Mouse (Mus musculus) gonadal fat pad, adult 2 months (tissue): Measurements from ENCODE around the gene Ctps2. TPM values are rescaled to one million over a fixed set of nuclear protein-coding genes. Genes with fewer than 3 reads are reported as not detected.
"Not testable (repeated sequence)": the region's sequence is repeated elsewhere in the genome, so short reads cannot be mapped to it uniquely, and the experiment has no call there.

Experiments used
- DNase-seq: peaks from one replicate; pipeline ENCODE4 v3.0.0-alpha.2; 2012; ENCODE audit warnings: low read depth
- polyA plus RNA-seq: library from polyadenylated mRNA; depleted of rRNA; stranded (reverse); fragments of >200 nt; gene quantifications from 2 replicates; pipeline ENCODE4 v1.2.3, GENCODE M21; 2012; rRNA removed

The Ctps2 gene
- polyA plus RNA-seq = 24.7 and 29.0 TPM in 2 replicates

DNA sequence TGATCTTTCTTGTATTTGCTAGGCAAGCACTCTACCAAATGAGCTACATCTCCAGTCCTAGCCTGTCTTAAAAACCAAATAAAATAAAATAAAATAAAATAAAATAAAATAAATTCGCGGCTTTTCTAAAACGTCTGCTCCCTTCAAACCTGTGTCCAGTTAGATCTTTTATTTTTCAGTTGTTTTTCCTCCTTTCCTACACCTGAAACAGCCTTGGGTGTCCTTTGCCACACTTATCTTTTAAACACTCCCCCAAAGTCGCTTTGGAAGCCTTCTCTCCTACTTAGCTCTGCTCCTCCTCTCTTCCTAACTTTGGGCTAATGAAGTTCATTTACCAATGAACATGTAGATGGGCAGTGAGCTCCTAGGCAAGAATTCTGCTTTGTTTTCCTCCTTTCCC lies at the start of gene Ctps2:
Gene Ctps2 (plus strand): TSS at position 301 of the 400 bp plus-strand sequence.
- no peak for DNase-seq

DNA sequence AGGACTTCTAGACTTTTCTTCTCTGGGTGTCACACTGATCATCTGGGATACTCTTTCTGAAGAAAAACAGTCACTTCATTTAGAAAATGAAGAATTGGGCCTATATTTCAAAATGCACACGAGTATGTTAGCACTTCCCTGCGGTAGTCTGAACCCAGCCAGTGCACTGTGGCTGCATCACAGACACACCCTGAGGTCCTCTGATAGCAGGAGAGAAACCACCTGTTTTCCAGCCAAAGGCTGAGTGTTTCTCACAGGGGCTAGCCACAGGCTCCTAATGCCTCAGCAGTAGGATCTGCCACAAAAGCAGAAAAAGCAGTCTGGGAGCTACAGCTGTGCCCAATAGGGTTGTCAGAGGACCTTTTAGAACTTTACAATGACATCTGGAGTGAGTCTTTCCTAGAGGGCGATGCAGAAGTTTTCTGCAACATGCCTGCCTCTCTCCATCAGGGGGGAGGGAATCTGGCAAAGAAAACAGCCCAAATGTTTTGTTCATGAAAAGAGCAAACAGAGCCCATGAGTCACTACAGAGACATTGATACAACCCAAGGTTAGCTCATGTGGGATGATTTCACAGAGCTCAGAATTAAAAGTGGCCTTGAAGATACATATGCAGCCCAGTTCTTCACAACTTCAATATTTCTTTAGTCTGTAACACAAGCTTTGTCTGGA lies 32.6 kb upstream of the Ctps2 start:
- DNase-seq = no peak

DNA sequence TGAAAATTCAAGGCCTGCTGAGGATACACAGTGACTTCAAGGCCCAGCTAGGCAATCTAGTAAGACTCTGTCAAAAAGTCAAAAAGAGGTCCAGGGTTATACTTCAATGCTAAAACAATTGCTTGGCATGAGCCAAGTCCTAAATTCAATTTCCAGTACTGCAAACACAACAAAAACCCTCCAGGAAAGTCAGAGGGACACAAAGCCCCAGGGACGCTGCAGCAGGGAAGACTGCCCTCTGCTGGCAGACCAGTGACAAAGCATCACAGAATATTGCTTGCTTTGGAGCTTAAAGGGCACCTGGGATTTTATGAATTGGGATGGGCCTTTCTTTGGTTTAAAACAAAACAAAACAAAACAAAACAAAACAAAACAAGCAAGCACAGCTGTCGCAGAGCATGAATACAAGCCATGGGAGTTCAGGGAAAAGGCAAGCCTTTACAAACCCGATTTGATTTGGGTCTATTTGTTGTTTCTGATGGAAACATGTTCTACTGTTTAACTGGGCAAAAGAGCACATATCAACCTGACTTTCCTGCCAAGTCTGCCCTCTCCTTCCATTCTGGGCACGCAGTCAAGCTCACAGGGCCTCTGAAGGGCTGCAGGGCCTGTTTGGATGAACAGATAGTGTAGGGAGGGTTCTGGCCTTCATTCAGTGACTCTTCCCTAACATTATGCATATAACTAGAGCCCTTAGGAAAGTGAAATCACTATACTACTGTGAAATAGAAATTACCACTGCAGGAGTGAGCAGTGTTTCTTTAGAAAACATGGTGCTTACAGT lies 29.1 kb upstream of the Ctps2 start:
- no peak for DNase-seq

DNA sequence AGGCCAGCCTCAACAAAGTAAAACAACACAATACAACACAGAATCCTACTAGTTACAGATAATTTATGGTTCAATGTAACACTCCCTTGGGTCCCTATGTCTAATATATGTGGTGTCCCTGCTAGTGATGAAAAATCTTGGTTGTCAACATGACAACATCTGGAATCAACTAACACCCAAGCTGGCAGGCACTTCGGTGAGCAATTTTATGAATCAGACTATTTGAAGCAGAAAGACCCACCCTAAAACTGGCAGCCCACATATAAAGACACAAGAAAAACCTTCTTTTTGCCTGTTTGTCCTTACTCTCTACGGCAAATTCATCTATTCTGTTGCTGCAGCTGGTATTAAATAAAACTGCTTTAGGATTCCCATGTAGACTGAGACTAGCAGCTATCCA lies 27.3 kb upstream of the Ctps2 start:
- no peak for DNase-seq

DNA sequence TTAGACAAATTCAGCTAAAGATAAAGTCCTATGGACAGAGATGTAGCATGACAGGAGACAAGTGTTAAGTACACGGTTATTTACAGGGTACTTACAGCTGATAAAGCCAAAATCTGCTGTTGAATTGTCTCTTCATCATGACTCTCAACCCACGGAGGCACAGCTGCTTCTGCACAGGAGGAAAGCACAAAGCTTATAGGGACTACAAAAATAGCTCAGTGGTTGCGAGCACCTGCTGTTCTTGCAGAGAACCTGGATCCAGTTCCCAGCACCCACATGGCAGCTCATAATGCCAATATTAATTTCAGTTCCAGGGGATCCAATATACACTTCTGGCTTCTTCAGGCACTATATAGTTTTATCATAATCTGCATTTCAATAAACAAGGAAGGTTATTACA lies 22.8 kb upstream of the Ctps2 start:
- DNase-seq = no peak

DNA sequence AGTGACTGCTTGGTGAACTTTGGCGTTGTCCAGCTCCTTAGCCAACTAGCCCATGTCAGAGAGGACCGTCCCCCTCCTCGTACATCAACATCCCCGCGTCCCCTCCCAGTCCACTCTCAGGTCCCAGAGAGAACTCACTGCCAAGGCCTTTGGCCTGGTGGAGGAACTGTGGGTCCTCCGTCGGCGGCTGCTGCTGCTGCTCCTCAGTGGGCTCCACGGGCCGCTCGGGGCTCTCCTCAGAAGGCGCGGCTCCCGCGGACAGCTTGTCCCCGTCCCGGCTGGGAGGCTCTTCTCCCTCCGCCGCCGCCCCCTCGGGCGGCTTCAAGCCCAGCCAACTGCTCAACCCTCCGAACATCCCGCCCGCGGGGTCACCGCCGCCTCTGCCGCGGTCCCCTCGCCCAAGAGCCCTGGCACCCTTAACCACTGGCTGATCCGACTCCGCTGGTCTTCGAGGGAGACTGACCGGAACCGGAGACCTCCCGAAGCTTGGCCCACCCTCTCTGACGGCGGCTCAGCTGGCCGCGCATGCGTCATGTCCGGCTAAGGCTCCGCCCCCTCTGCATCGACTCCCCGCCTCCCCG lies 13.0 kb upstream of the Ctps2 start, which contains the start of gene Syap1:
Gene Syap1 (minus strand): TSS at position 517 of the 581 bp plus-strand sequence.
- DNase-seq = no peak

DNA sequence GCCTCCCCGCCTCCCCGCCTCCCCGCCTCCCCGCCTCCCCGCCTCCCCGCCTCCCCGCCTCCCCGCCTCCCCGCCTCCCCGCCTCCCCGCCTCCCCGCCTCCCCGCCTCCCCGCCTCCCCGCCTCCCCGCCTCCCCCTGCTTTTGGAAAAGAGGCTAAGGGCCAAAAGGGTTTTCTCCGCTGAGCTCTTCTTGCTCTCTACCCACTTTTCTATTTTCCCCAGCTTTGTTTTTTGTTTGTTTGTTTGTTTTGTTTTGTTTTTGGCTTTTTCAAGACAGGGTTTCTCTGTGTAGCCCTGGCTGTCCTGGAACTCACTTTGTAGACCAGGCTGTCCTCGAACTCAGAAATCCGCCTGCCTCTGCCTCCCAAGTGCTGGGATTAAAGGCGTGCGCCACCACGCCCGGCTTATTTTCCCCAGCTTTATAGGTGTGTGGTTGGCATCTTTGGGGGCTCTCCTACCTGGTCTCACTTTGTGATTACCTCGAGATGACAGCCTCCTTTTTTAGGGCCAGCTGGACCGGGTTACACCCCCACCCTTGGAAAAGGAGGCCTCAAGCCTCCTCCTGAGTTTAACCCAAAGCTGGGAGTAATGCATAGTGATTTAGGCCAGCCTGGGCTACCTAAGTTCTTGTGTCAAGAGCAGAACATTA lies 12.3 kb upstream of the Ctps2 start:
- DNase-seq = not testable (repeated sequence)

DNA sequence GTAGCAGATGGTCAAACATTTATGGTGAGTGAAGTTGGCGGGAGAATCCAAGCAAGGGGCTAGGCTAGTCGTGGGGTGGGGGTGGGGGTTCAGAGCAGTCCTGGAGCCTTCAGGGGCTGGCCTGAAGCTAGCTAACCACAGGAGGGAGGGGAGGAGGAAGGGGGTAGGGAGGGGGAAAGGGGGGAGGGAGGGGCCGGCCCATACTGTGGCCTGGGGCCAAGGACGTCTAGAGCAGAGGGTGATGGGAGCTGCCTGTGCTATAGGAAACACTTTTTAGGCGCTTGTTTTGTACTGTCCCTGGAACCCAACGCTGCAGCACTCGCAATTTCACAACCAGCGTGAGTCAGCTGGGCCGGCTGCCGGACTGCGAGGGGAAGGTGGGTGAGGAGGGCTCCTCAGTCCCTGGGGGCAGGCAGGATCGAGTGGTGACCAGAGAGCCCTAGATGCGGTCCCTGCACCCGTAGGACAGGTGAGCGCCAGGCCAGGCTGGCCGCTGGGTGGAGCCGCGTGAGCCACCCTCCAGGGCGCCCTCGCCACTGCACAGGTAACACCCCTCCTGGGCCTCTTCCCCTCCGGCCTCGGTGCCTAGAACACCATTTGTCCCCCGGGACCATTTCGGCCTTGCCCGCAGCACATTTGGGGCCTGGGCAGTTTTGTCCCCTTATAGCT lies 467 bp downstream of the Ctps2 start:
- no peak for DNase-seq

DNA sequence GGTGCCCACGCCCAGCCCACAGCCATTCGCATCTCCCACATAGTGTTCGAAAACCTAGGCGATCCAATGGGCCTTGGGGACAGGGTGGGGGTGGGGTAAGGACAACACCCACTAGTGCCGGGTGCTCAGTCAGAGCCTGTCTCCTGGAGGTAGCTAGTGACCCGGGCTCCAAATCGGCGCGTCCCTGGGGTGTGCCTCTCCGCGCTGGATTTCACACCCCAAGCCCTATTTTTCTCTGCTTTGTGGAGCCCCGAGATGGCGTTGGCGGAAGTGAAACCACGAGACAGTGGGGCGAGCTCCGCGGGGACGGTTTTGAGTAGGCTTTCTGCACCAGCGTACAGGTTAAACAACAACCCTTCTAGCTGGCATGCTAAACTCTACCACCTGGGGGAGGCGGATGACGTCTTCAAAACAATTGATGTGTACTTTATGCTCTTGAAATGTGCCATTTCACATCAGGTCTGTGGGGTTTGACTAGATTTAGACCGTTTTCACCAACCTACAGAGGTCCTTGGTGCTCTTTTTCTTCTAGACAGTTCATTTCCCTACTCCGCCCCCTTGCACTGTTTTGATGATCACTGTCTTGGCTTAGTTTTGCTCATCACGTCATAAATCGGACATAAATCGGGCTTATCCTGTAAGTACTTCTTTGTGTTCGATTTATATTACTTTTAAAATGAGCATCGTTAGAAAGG lies 1.1 kb downstream of the Ctps2 start:
- DNase-seq = no peak

DNA sequence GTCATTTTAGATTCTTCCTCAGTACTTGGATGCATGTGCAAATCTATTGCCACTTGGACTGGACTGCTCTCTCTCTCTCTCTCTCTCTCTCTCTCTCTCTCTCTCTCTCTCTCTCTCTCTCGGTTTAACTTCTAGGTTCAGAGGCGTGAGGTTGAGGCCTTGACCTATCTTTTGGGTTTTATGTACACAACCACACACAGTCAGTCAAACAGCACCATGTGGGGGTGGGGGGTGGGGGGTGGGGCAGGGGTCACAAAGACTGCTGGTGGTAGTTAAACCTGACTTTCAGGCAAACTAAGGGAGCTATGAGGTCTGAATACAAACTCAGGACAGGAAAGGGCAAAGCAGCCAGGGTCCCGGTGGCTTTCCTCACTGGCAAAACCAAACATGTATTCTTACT lies 6.5 kb downstream of the Ctps2 start:
- no peak for DNase-seq

DNA sequence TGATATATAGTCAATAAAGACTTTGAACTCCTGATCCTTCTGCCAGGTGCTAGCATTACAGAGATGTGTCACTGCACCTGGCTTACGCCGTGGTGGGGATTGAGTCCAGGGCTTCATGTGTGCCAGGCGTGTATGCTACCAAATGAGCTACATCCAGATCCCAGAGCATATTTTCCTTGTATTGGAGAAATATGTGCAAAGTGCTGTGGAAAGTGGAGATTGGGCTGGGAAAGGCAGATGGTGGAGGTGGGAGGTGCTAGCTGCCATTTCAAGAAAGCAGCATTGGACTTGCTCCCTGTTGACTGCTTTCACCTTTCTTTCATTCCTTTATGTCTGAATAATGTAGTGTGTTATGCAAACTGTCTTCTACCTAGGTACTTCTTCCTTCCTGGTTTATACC lies 12.6 kb downstream of the Ctps2 start:
- DNase-seq = no peak

DNA sequence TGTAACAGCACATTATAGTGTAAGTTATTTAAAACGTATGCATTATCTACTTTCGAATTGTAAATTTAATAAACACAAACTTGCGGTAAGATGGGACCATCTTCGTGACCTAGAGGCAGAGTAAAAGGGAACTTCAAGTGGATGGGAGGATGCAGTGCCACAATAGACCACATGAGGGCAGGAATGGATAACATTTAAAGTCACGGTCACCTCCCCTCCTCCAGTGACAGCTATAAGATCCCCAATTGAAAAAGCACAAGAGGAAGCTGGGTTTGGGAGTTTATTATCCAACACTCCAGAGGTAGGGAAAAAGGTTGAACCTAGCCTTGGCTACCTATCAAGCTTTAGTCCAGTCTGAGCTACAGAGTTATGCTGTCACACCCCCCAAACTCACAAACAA lies 14.7 kb downstream of the Ctps2 start:
- no peak for DNase-seq

DNA sequence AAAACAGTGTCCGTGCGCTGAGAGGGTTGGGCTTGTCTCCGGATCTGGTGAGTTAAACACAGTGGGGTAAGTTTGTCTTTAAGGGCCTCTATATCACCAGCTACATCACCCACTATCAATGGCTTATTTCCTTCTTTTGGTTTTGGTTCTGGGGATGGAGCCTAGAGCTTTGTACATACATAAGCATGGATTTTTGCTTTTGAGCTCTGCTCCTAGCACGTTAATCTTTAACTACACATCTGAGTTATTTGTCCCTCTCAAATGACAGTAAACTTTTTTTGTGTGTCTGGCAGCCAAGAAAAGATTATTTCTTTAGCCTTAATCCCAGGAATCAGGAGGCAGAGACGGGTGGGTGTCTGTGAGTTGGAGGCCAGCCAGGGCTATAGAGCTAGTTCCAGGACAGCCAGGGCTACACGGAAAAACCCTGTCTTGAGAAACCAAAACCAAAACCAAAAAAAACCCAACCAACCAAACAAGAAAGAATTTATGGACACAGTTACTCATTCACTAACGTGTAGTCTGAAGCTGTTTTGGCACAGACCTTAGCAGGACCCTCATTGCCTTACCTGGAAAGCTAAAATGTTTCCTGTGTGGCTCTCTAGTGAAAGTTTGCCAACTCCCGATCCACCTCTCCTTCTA lies 20.6 kb downstream of the Ctps2 start:
- DNase-seq = no peak

DNA sequence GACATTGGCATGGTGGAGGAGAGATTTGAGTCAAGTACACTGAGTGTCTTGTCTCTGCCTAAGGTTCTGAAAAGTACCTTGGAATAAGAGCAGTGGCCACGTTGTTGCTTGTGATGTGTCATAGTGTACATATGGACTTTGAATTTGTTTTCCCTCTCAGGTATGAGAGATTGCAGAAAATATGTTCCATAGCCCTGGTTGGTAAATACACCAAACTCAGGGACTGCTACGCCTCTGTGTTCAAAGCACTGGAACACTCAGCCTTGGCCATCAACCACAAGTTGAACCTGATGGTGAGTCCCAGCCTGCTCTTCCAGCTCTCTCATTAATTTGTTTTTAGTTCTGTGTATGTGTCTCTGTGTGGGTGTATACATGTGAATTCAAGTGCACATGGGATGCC lies 30.4 kb downstream of the Ctps2 start:
- DNase-seq = no peak

DNA sequence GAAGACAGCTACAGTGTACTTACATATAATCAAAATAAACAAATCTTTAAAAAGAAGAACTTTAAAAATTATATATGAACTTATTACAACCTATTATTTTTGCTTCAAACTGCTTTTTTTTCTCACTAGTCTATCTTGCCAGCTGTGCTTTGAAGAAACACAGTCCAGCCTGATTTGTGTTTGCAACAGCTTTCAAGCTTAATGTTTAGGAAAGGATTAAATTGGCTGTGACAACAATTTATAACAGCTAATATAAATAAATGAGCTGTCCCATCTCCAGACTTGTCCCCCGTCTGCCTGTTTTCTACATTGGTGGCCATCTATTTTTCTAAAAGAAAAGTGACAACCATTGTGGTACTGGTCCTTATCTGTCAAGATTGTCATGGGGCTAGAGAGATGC lies 41.0 kb downstream of the Ctps2 start:
- no peak for DNase-seq

DNA sequence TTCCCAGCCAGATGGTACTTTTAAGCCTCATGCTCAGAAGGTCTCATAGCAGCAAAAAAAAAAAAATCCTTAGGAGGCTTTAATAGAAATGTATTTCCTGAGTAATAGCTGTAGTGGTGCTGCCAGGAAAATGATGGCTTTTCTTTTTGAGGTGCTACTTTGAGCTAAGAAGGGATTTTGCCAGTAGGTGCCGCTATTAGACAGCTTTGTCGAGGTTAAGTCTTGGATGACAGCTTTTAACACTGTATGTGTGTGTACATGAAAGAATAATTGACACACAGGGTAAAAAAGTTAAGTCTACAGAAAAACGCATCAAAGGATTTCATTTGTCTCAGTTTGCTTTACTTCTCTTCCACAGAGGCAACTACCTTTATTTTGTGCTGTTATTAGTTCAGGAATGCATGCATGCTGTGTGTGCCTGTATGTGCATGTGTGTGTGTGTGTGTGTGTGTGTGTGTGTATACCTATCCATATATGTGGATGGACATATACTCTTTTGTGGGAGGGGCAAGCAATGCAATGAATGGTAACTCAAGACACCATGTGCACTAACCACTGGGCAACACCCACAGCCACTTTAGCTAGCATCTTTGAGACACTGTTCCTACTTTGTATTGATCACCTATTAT lies 48.9 kb downstream of the Ctps2 start:
- no peak for DNase-seq

DNA sequence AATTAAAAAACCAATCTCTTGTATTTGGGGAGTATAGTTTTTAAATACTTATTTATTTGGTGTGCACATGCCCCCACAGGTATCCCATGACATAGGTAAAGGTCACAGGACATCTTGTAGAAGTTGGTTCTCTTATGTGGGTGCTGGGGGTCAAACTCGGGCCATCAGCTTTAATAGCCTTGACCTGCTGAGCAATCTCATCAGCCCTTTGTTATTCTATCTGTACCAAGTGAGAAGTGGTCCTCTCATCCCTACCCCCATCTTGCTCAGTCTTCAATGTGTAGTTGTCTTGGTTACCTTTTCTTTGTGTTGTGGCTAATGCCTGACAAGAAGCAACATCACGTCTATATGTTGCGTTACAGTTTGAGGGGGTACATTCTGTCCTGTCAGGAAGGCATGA lies 56.9 kb downstream of the Ctps2 start:
- no peak for DNase-seq

DNA sequence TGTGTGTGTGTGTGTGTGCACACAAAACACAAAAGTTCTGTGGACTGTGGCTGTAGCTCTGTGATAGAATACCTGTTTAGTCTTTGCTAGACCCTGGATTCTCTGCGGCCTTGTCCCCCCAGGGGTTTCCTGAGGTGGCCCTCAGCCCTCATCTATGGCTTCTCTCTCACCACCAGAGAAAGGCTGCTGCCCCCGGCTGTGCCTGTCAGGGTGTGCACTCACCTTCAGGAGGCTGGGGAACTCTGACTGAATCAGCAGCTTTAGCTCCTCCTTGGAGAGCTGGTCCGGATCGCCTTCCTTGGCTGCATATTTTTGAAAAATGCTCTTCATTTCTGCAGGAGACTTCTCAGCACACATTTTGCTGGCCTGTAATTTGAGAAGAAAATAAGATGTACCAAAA lies 62.8 kb downstream of the Ctps2 start:
- DNase-seq = no peak

DNA sequence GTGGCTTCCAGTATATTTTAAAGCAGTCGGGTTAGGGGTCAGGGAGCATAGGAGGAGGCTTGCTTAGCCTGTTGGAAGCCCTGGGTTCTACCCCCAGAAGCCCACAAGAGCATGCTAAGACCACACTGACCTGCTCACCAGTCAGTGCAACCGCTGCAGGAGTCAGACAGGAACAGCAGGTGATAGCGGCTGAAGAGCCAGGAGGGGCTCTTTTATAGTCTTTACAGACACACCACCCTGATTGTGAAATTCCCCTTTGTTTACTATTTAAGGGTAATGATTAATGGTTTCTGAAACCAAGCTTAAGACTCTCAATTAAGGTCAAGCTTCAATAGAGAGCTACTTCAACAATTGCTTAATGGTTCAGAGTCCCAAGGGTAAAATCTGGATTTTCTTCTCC lies 63.3 kb downstream of the Ctps2 start, which contains the start of gene S100g:
Gene S100g (minus strand): TSS at position 217 of the 400 bp plus-strand sequence.
- no peak for DNase-seq

DNA sequence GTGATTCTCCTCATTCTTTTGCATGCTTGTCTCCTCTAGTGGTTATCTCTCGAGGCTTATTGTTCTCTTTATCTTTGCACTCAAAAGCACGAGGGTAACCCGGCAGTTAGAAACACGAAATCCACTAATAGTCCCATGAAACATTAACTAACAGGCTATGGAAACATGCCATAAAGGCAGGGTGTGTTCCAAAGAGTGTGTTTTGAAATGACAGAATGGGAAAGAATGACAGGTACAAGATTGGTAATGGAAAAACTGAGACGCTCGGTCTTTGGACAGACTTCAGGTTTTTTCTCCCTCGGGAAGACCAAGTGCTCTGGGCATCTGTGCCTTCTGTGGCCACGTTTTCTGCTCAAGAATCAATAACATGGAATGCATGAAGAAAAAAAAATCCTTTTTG lies 66.4 kb downstream of the Ctps2 start:
- no peak for DNase-seq
